ENCODE assay signal across 13 mouse cellular contexts in the genomic region with DNA sequence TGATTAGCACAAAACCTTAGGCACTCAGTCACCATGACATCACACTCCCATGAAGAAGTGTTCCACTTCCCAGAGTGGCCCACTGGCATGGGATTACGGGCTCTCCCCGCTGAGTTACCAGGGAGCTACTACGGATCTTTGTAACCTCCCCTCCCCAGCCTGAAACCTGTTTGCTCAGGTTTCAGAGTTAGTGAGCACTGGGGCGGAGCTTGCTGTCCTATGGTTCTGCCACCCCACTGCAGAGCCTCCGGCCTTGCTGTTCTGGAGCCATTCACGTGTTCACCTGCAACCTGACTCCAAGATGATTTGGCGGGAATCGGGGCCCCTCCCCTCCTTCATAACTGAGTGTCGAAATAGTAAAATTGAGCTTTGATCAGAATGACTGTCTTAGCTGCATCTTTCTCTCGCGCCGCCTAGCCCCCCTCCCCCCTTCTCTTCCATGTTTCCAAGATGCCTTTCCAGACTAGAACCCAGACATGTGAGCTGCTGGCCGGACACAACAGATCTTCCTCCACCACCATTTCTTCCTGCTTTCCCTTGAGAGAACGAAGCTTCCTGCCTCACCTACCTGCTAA.
DNase-seq lines count a peak whose midpoint lies in the region; ATAC-seq and TF ChIP-seq lines count a peak whose summit lies in the region.
"Had no signal": no experiment of that assay in that cellular context is flagged by ENCODE, and none has a peak within 500 bp of the region (broad histone marks: within the 10 kb centered on the region; RNA-seq: fewer than 3 reads in every experiment).

No protein-coding gene starts in this region.

- no peaks in the 10 kb centered on the region for H3K27me3 ChIP-seq in ES-Bruce4 (ENCODE audit: control insufficient read depth, insufficient read depth, low read length, poor library complexity, severe bottlenecking)
- no peaks in the 10 kb centered on the region for H3K27me3 ChIP-seq in kidney, embryonic 14.5 days (ENCODE audit: control insufficient read depth, insufficient read depth, low read length)
- H3K27me3 ChIP-seq in lung, embryonic 15.5 days, result no peaks in the 10 kb centered on the region
- H3K27me3 ChIP-seq: CH12.LX; heart, embryonic 15.5 days had no signal

- no peak overlapping the region for H3K4me3 ChIP-seq in ES-Bruce4 (ENCODE audit: low read depth, low read length)
- H3K4me3 ChIP-seq in kidney, embryonic 14.5 days (ENCODE audit: low read length), result no peak overlapping the region
- H3K4me3 ChIP-seq in lung, embryonic 15.5 days, result no peak overlapping the region
- H3K4me3 ChIP-seq: heart, embryonic 15.5 days had no signal

- WGBS in kidney, embryonic 14.5 days, result 28% methylated on average over 14 of the region's 14 CpGs
- WGBS in lung, embryonic 15.5 days, result 25% methylated on average over 14 of the region's 14 CpGs

- peak; percentile 46 for DNase-seq in embryo, embryonic 11 days
- DNase-seq in thymus, postnatal 36 days, result no peak
- no peak for DNase-seq in thymus, postnatal 14 days
- no peak for DNase-seq in cerebellum, adult 9-10 months
- DNase-seq in cerebellum, adult 8-10 months, result no peak
- DNase-seq: adrenal gland, adult 2 months; cerebellum, adult 2 months; forebrain, postnatal 0 days had no signal

- H3K9me3 ChIP-seq in ES-Bruce4 (replicated peaks; ENCODE audit: control insufficient read depth, insufficient read depth, low read length, poor library complexity, severe bottlenecking), result no peaks in the 10 kb centered on the region
- H3K9me3 ChIP-seq in kidney, embryonic 14.5 days (ENCODE audit: control insufficient read depth, low read length), result no peaks in the 10 kb centered on the region
- H3K9me3 ChIP-seq in lung, embryonic 15.5 days, result no peaks in the 10 kb centered on the region
- H3K9me3 ChIP-seq: heart, embryonic 15.5 days had no signal

- no peaks in the 10 kb centered on the region for H3K36me3 ChIP-seq in ES-Bruce4 (ENCODE audit: control insufficient read depth, insufficient read depth, low read length, poor library complexity, severe bottlenecking)
- H3K36me3 ChIP-seq in kidney, embryonic 14.5 days (ENCODE audit: control insufficient read depth, insufficient read depth, low read length), result no peaks in the 10 kb centered on the region
- no peaks in the 10 kb centered on the region for H3K36me3 ChIP-seq in lung, embryonic 15.5 days
- H3K36me3 ChIP-seq: heart, embryonic 15.5 days had no signal

- peaks cover 16% of the 10 kb centered on the region for H3K4me1 ChIP-seq in ES-Bruce4 (ENCODE audit: control insufficient read depth, insufficient read depth, low read length)
- peaks cover 13% of the 10 kb centered on the region; the same call in 1 of the 2 replicates for H3K4me1 ChIP-seq in kidney, embryonic 14.5 days (ENCODE audit: control insufficient read depth, insufficient read depth, low read length)
- H3K4me1 ChIP-seq in lung, embryonic 15.5 days, result peaks cover 14% of the 10 kb centered on the region; the same call in 1 of the 2 replicates
- H3K4me1 ChIP-seq: heart, embryonic 15.5 days had no signal

- TF ChIP-seq EP300 in ES-Bruce4 (IDR thresholded peaks at IDR 0.05; ENCODE audit: insufficient read depth, low read depth, low read length), result peak; percentile 82

- H3K27ac ChIP-seq in ES-Bruce4 (ENCODE audit: insufficient read depth, low read length), result peak overlapping the region; percentile 29; the same call in 1 of the 2 replicates
- no peak overlapping the region for H3K27ac ChIP-seq in kidney, embryonic 14.5 days (ENCODE audit: low read depth, low read length)
- peak overlapping the region; percentile 57 for H3K27ac ChIP-seq in lung, embryonic 15.5 days
- H3K27ac ChIP-seq: heart, embryonic 15.5 days had no signal

- TF ChIP-seq CTCF in ES-Bruce4 (IDR thresholded peaks at IDR 0.05; ENCODE audit: low read depth, low read length), result no peak

- ATAC-seq in kidney, embryonic 14.5 days (ENCODE audit: low FRiP score, low TSS enrichment), result peak; percentile 82
- peak; percentile 77 for ATAC-seq in lung, embryonic 15.5 days (ENCODE audit: borderline replicate concordance, extremely low read depth, low FRiP score, low TSS enrichment)
- ATAC-seq: forebrain, postnatal 0 days had no signal

- H3K9ac ChIP-seq in ES-Bruce4 (ENCODE audit: low read depth, poor library complexity, severe bottlenecking), result no peak overlapping the region
- no peak overlapping the region for H3K9ac ChIP-seq in kidney, embryonic 14.5 days (ENCODE audit: low read depth, low read length)
- no peak overlapping the region for H3K9ac ChIP-seq in lung, embryonic 15.5 days
- H3K9ac ChIP-seq: forebrain, postnatal 0 days; heart, embryonic 15.5 days had no signal

- no peak for TF ChIP-seq POLR2A in ES-Bruce4 (IDR thresholded peaks at IDR 0.05; ENCODE audit: insufficient read depth, low read length)

- no peak overlapping the region for H3K4me2 ChIP-seq in kidney, embryonic 14.5 days (replicated peaks; ENCODE audit: low read depth, low read length)
- no peak overlapping the region for H3K4me2 ChIP-seq in lung, embryonic 15.5 days
- H3K4me2 ChIP-seq: heart, embryonic 15.5 days had no signal
